Mouse (Mus musculus) thymus, postnatal 0 days (tissue): Measurements from ENCODE around the gene Olfr30. TPM values are rescaled to one million over a fixed set of nuclear protein-coding genes. Genes with fewer than 3 reads are reported as not detected.
"Not testable (repeated sequence)": the region's sequence is repeated elsewhere in the genome, so short reads cannot be mapped to it uniquely, and the experiment has no call there.

Experiments
- DNase-seq: peaks from one replicate; pipeline ENCODE4 v3.0.0-alpha.2; 2015; ENCODE audit warnings: low spot score
- polyA plus RNA-seq: library from polyadenylated mRNA; unstranded; fragments of >200 nt; fragmentation: Nextera tagmentation; extraction: Ambion mirVana; gene quantifications from 2 replicates; pipeline ENCODE4 v1.2.1, GENCODE M21; 2015

The Olfr30 gene
- not detected in 2 replicates for polyA plus RNA-seq

- no peak for DNase-seq
Measured at GRCm38 (mm10) chr11:58462170-58462569, at the start of gene Olfr30. Gene Olfr30 (minus strand): TSS chr11:58462270.

GRCm38 (mm10) chr11:58509058-58509457 is 47.0 kb upstream of the Olfr30 start:
- DNase-seq = not testable (repeated sequence)

DNA sequence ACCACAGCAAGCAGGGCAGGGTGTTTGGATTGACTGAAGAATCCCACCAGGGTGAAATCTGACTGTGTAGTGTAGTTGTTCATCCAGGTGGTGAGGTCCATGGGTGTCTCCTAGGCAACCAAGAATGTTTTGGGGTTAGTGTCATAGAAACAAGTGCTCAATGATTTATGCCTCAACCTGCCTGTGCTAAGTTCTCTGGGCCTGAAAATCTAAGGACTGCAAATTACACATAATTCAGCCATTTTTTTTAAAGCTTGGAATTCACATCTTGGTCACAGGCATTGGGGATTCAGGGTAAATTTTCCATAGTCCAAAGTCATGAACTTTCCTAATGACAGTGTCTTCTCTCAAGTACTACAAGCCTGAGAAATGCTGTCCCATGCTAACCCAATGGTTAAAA is 40.4 kb upstream of the Olfr30 start, which contains the start of gene Olfr331:
Gene Olfr331, minus strand, starts transcription at position 101 of the 400 bp plus-strand sequence.
- not testable (repeated sequence) for DNase-seq

DNA sequence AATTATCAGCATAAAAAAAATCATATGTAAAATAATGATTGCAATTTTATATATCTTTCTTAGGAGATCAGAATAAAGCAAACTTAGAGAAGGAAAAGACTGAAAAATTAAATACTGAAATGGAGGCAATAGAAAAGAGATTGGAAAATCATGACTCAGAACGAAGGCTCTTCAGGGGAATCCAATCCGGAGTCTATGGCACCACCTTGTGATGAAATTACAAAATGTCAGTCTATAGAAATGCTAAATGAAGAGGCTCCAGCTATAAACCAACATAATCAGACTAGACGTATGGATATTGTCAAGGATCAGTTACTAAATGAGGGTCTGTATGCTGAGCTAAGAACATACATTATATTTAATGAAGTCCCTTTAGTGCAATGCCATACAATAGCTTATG is 37.2 kb upstream of the Olfr30 start:
- no peak for DNase-seq

GRCm38 (mm10) chr11:58498761-58499160 is 36.7 kb upstream of the Olfr30 start:
- DNase-seq = no peak

GRCm38 (mm10) chr11:58492455-58492854 is 30.4 kb upstream of the Olfr30 start, which contains the start of gene Olfr332:
Gene Olfr332 (minus strand): TSS chr11:58492555.
- no peak for DNase-seq

GRCm38 (mm10) chr11:58453592-58453991 is 8.5 kb downstream of the Olfr30 start:
- no peak for DNase-seq

GRCm38 (mm10) chr11:58452759-58453158 is 9.3 kb downstream of the Olfr30 start, which contains the start of gene Lypd9:
Gene Lypd9 (minus strand): TSS chr11:58452923.
- DNase-seq = no peak

DNA sequence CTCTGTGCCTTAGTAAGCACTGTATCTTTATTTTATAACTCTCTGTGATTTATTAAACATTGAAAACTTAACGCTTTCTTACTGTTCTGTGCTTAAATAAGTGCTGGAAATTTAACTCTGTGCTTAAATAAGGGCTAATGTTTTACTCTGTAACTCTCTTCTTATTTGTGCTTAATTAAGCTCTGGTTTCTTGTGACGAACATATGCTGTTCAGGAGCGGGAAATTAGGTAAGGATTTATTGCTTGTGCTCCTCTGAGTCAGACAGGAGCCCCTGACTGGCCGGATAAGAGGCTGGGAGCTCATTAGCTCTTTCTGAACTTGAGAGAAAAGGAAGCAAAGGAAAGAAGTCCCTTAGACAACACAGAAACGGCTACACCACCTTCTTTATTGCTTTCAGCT is 24.2 kb downstream of the Olfr30 start:
- no peak for DNase-seq

DNA sequence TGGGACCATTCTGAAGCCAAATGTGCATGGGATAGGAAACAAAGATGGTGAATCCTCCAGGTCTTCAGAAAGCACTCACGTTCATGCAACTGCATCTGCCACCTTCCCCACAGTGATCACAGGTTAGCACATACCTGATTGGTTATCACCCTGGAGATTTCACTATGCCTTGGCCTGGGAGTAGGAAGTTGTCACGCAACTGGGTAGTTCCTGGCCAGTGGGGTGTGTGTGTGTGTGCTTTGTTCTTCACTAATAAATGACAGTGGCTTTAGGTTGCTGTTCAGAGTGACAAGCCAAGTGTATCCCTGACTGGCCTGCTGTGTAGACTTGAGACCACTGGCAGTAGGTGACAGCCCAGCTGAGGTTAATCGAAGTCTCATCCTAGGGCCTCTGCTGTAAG is 29.8 kb downstream of the Olfr30 start, which contains the start of gene Gm12253:
Gene Gm12253, plus strand, starts transcription at position 301 of the 400 bp plus-strand sequence.
- no peak for DNase-seq

DNA sequence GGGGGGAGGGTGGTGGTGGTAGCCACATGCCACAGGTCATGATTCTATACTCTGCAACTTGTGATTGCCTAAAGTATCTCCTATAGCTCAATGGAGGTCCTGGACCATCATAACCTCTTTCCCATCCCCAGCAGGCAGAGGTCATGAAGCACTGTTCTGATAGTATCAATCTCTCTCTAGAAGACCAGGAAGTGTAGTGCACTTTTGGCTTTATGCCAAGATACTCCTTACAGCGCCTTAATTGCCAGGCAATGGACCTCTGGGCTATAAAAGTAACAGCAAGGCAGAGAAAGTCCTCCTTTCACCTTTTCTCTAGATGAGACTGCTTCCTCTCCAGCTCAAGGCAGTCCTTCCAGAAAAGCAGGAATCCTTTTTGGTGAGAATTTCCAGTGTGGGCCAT is 41.3 kb downstream of the Olfr30 start, which contains the start of gene 1810065E05Rik:
Gene 1810065E05Rik, plus strand, starts transcription at position 297 of the 400 bp plus-strand sequence.
- no peak for DNase-seq

DNA sequence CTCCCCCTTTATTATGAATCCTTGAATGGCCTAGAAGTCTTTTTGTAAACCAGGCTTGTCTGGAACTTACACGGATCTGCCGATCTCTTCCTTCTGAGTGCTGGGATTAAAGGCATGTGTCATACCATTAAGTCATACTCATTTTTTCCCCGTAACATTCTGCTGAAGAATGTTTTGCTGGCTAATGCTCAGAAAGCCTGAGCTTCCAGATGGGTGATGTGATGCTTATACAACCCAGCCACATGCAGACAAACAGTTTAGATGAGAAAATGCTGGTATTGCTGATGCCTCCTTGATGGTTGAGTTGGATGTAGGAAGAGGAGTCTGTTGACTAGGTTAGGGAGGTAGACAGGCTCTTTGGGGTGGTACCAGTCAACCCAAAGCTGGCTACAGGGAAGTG is 43.7 kb downstream of the Olfr30 start:
- DNase-seq = no peak

DNA sequence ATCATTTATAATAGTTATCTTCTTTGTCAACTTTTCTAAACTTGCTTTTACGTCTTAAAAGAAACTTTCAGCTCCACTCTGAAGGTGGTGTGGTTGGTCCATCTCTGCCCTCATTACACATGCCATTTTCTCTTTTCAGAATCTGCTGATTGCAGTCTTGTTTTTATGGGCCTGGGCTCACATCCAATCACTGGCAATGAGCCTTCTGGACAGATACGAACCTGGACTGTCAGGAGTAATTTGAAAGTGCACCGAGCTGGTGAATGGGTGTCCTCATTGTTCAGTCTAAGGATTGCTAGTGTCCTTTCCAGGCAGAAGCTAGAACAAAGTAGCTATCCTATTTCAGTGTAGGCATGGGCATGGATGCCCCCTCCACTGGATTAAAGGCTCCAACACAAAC is 54.0 kb downstream of the Olfr30 start:
- no peak for DNase-seq

Other genes with a start within 250 kb of the Olfr30 start
- gene 4930438A08Rik, start 187.5 kb downstream of the Olfr30 start, polyA plus RNA-seq = 0.08 and 0.09 TPM in 2 replicates
- gene Zfp692, start 155.2 kb downstream of the Olfr30 start, polyA plus RNA-seq = 12.8 and 14.1 TPM in 2 replicates
- gene Zfp672, start 131.9 kb downstream of the Olfr30 start, polyA plus RNA-seq = 59.2 and 72.2 TPM in 2 replicates
- 29.2 and 30.4 TPM in 2 replicates for gene Sh3bp5l, start 131.5 kb downstream of the Olfr30 start, polyA plus RNA-seq
- 1.6 and 2.1 TPM in 2 replicates for gene Lypd8, start 83.2 kb downstream of the Olfr30 start, polyA plus RNA-seq
- 0.40 and 0.64 TPM in 2 replicates for gene 1810065E05Rik, start 41.2 kb downstream of the Olfr30 start, polyA plus RNA-seq
- gene Gm12253, start 29.7 kb downstream of the Olfr30 start, polyA plus RNA-seq = 0.12 and 0.23 TPM in 2 replicates
- gene Lypd9, start 9.3 kb downstream of the Olfr30 start, polyA plus RNA-seq = not detected in 2 replicates
- not detected in 2 replicates for gene Olfr332, start 30.3 kb upstream of the Olfr30 start, polyA plus RNA-seq
- not detected in 2 replicates for gene Olfr331, start 40.3 kb upstream of the Olfr30 start, polyA plus RNA-seq
- 0.13 TPM in 1 of 2 replicates, not detected in the other for gene Olfr330, start 72.6 kb upstream of the Olfr30 start, polyA plus RNA-seq
- 0.09 TPM in 1 of 2 replicates, not detected in the other for gene Olfr329-ps, start 84.2 kb upstream of the Olfr30 start, polyA plus RNA-seq
- gene Olfr328, start 93.4 kb upstream of the Olfr30 start, polyA plus RNA-seq = 0.06 TPM in 1 of 2 replicates, not detected in the other
- not detected in 2 replicates for gene Olfr224, start 108.3 kb upstream of the Olfr30 start, polyA plus RNA-seq
- gene Olfr325, start 115.5 kb upstream of the Olfr30 start, polyA plus RNA-seq = not detected in 2 replicates
- gene Olfr324, start 132.8 kb upstream of the Olfr30 start, polyA plus RNA-seq = not detected in 2 replicates
- 0.95 and 1.0 TPM in 2 replicates for gene 2210407C18Rik, start 153.8 kb upstream of the Olfr30 start, polyA plus RNA-seq
- gene Olfr323, start 168.2 kb upstream of the Olfr30 start, polyA plus RNA-seq = not detected in 2 replicates
- not detected in 2 replicates for gene Trim58, start 178.2 kb upstream of the Olfr30 start, polyA plus RNA-seq
- gene Olfr322, start 196.5 kb upstream of the Olfr30 start, polyA plus RNA-seq = not detected in 2 replicates
- not detected in 2 replicates for gene Olfr320, start 218.8 kb upstream of the Olfr30 start, polyA plus RNA-seq
- gene Olfr319, start 236.9 kb upstream of the Olfr30 start, polyA plus RNA-seq = not detected in 2 replicates